Mouse (Mus musculus): Measurements from ENCODE around the gene Agpat4. TPM values are rescaled to one million over a fixed set of nuclear protein-coding genes. Genes with fewer than 3 reads are reported as not detected.
A peak's percentile ranks its signal among the peaks of the same experiment; 100 is the strongest.

Gene Agpat4
- polyA plus RNA-seq, 1 experiment, result not detected

- H3K4me3 ChIP-seq (ENCODE audit: insufficient read depth, low read depth, low read length), result no peak overlapping the region
- TF ChIP-seq POLR2A (IDR thresholded peaks at IDR 0.05; ENCODE audit: insufficient read depth, low read depth, low read length) (no peak), CTCF (IDR thresholded peaks at IDR 0.05; ENCODE audit: insufficient read depth, low read depth, low read length) (no peak)
- H3K27ac ChIP-seq (ENCODE audit: insufficient read depth, low read depth, low read length), result no peak overlapping the region
- 69% methylated on average over 6 of the region's 6 CpGs for WGBS
- H3K4me1 ChIP-seq (ENCODE audit: control insufficient read depth, insufficient read depth, low read length), result no peaks in the 10 kb centered on the region
Measured at GRCm38 (mm10) chr17:12258517-12258916, 140.0 kb downstream of the Agpat4 start.

DNA sequence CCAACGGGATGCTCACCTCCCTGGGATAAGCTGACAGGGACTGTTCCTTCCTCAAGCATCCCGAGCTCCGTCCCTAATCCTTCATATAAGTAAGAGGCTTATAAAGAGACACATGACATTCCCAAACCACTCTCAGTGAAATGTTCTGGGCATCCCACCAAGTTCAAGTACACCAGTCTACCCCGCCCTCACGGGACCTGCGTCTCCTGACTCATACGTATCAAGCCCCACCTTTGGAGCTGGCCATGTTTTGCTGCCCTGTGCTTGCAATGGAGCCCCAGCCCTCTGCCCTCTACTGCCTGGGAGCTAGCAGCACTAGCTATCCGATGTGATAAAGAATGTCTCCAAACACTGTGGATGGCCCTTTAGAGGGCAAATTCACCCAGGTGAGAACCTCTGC, 141.5 kb downstream of the Agpat4 start:
- TF ChIP-seq POLR2A (IDR thresholded peaks at IDR 0.05; ENCODE audit: insufficient read depth, low read depth, low read length) (no peak), CTCF (IDR thresholded peaks at IDR 0.05; ENCODE audit: insufficient read depth, low read depth, low read length) (no peak)
- WGBS, result 89% methylated on average over 8 of the region's 8 CpGs
- no peak overlapping the region for H3K27ac ChIP-seq (ENCODE audit: insufficient read depth, low read depth, low read length)
- no peak overlapping the region for H3K4me3 ChIP-seq (ENCODE audit: insufficient read depth, low read depth, low read length)
- no peaks in the 10 kb centered on the region for H3K4me1 ChIP-seq (ENCODE audit: control insufficient read depth, insufficient read depth, low read length)

GRCm38 (mm10) chr17:12261376-12261775, 142.9 kb downstream of the Agpat4 start:
- WGBS, result 90% methylated on average over 7 of the region's 7 CpGs
- Histone ChIP-seq H3K4me3 (ENCODE audit: insufficient read depth, low read depth, low read length) (no peak overlapping the region), H3K4me1 (ENCODE audit: control insufficient read depth, insufficient read depth, low read length) (peaks cover 9% of the 10 kb centered on the region), H3K27ac (ENCODE audit: insufficient read depth, low read depth, low read length) (no peak overlapping the region)
- TF ChIP-seq POLR2A (IDR thresholded peaks at IDR 0.05; ENCODE audit: insufficient read depth, low read depth, low read length) (no peak), CTCF (IDR thresholded peaks at IDR 0.05; ENCODE audit: insufficient read depth, low read depth, low read length) (no peak)

DNA sequence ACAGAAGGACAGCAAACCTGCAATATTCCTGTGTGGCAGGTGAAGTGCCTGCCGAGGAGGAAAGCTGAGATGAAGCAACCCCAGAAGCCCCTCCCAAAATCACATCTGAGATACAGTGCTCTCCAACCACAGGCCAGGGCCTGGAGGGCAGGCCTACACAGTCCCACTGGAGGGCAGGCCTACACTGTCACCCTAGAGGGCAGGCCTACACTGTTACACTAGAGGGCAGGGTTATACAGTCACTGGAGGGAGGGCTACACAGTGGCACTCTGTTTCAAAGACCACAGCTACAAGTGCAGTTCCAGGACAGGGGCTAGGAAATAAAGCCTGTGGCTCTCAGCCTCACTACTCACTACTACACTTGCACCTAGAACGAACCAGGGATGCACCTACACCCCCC, 143.4 kb downstream of the Agpat4 start:
- H3K4me3 ChIP-seq (ENCODE audit: insufficient read depth, low read depth, low read length), result no peak overlapping the region
- peaks cover 13% of the 10 kb centered on the region for H3K4me1 ChIP-seq (ENCODE audit: control insufficient read depth, insufficient read depth, low read length)
- H3K27ac ChIP-seq (ENCODE audit: insufficient read depth, low read depth, low read length), result no peak overlapping the region
- 74% methylated on average over 2 of the region's 2 CpGs for WGBS
- TF ChIP-seq CTCF (IDR thresholded peaks at IDR 0.05; ENCODE audit: insufficient read depth, low read depth, low read length), result no peak
- TF ChIP-seq POLR2A (IDR thresholded peaks at IDR 0.05; ENCODE audit: insufficient read depth, low read depth, low read length), result no peak

- H3K4me1 ChIP-seq (ENCODE audit: control insufficient read depth, insufficient read depth, low read length), result peaks cover 19% of the 10 kb centered on the region
- no peak for TF ChIP-seq POLR2A (IDR thresholded peaks at IDR 0.05; ENCODE audit: insufficient read depth, low read depth, low read length)
- H3K4me3 ChIP-seq (ENCODE audit: insufficient read depth, low read depth, low read length), result no peak overlapping the region
- WGBS, result 94% methylated on average over 8 of the region's 8 CpGs
- no peak overlapping the region for H3K27ac ChIP-seq (ENCODE audit: insufficient read depth, low read depth, low read length)
Measured at GRCm38 (mm10) chr17:12262851-12263250, 144.3 kb downstream of the Agpat4 start.

GRCm38 (mm10) chr17:12263787-12264186, 145.3 kb downstream of the Agpat4 start:
- Histone ChIP-seq H3K4me1 (ENCODE audit: control insufficient read depth, insufficient read depth, low read length) (peaks cover 24% of the 10 kb centered on the region), H3K27ac (ENCODE audit: insufficient read depth, low read depth, low read length) (no peak overlapping the region), H3K4me3 (ENCODE audit: insufficient read depth, low read depth, low read length) (no peak overlapping the region)
- 84% methylated on average over 13 of the region's 13 CpGs for WGBS
- TF ChIP-seq CTCF (IDR thresholded peaks at IDR 0.05; ENCODE audit: insufficient read depth, low read depth, low read length) (no peak), POLR2A (IDR thresholded peaks at IDR 0.05; ENCODE audit: insufficient read depth, low read depth, low read length) (no peak)

GRCm38 (mm10) chr17:12264293-12264692, 145.8 kb downstream of the Agpat4 start:
- Histone ChIP-seq H3K27ac (ENCODE audit: insufficient read depth, low read depth, low read length) (no peak overlapping the region), H3K4me3 (ENCODE audit: insufficient read depth, low read depth, low read length) (no peak overlapping the region), H3K4me1 (ENCODE audit: control insufficient read depth, insufficient read depth, low read length) (peaks cover 24% of the 10 kb centered on the region)
- TF ChIP-seq POLR2A (IDR thresholded peaks at IDR 0.05; ENCODE audit: insufficient read depth, low read depth, low read length), result no peak
- no peak for TF ChIP-seq CTCF (IDR thresholded peaks at IDR 0.05; ENCODE audit: insufficient read depth, low read depth, low read length)
- 89% methylated on average over 3 of the region's 3 CpGs for WGBS

- Histone ChIP-seq H3K27ac (ENCODE audit: insufficient read depth, low read depth, low read length) (peak overlapping the region; percentile 72), H3K4me3 (ENCODE audit: insufficient read depth, low read depth, low read length) (no peak overlapping the region), H3K4me1 (ENCODE audit: control insufficient read depth, insufficient read depth, low read length) (peaks cover 24% of the 10 kb centered on the region)
- TF ChIP-seq CTCF (IDR thresholded peaks at IDR 0.05; ENCODE audit: insufficient read depth, low read depth, low read length), result no peak
- no peak for TF ChIP-seq POLR2A (IDR thresholded peaks at IDR 0.05; ENCODE audit: insufficient read depth, low read depth, low read length)
- 43% methylated on average over 21 of the region's 21 CpGs for WGBS
Measured at GRCm38 (mm10) chr17:12265969-12266925, 147.7 kb downstream of the Agpat4 start.

- TF ChIP-seq CTCF (IDR thresholded peaks at IDR 0.05; ENCODE audit: insufficient read depth, low read depth, low read length) (no peak), POLR2A (IDR thresholded peaks at IDR 0.05; ENCODE audit: insufficient read depth, low read depth, low read length) (no peak)
- H3K27ac ChIP-seq (ENCODE audit: insufficient read depth, low read depth, low read length), result no peak overlapping the region
- no peak overlapping the region for H3K4me3 ChIP-seq (ENCODE audit: insufficient read depth, low read depth, low read length)
- H3K4me1 ChIP-seq (ENCODE audit: control insufficient read depth, insufficient read depth, low read length), result peaks cover 24% of the 10 kb centered on the region
- WGBS, result 64% methylated on average over 4 of the region's 4 CpGs
Measured at GRCm38 (mm10) chr17:12268091-12268490, 149.6 kb downstream of the Agpat4 start.

Measured in olfactory bulb, adult 2 months (tissue).